Mouse (Mus musculus) gastrocnemius, postnatal 36 days (tissue): ENCODE measurements at regions not wholly inside any gene's neighbourhood (a gene's known extent, or its start where the extent isn't known, plus 50 kb on each side); places are given as distances from the start of the nearest gene placed in this dataset.

Experiments used
- DNase-seq, 2 experiments: peaks; one replicate each; pipeline ENCODE4 v3.0.0; 2022
- intact Hi-C: fragments of 180-260 bp; cut with DNase I; formaldehyde crosslinking; loops from one replicate; pipeline ENCODE4 v1.15.1; 2025

DNA sequence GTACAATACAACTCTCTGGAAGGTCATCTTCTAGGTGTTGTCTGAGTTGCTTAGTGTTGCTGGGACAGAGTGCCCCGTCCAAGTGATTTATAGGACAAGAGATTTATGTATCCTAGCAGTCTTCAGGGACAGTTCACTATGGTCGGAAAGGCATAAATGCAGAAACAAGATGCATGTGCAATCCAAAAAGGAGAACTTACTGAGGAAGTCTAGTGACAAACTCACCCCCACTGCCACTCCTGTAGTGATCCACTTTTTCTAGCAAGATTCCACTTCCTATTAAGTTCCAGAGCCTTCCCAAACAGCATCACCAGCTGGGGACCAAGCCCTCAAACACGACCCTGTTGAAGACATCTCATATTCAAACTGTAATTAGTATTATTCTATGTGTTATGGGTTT lies 1266.9 kb upstream of the Lrrc6 start:
- no peak for DNase-seq
- intact Hi-C loops = no loop called here

DNA sequence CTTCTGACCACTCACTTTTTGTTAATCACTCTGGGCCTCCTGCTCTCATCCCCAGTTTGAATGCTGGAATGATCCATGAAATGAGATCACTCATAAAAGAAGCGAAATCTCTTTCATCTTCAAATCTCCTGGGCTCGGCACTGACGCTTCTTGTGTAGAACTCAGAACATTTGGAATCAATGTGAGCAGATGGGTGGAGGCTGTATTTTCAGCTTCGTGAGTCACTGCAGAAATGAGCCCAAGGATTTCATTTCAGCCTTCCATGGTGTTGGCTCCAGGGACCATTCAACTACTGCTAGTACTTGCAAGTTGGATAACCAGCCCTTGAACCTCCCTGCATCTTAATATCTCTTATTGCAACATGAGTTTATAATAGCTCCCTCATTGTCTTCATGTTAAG lies 1258.5 kb upstream of the Lrrc6 start:
- peak in 1 of 2 experiments; percentile 30 for DNase-seq
- intact Hi-C loops = no loop called here

DNA sequence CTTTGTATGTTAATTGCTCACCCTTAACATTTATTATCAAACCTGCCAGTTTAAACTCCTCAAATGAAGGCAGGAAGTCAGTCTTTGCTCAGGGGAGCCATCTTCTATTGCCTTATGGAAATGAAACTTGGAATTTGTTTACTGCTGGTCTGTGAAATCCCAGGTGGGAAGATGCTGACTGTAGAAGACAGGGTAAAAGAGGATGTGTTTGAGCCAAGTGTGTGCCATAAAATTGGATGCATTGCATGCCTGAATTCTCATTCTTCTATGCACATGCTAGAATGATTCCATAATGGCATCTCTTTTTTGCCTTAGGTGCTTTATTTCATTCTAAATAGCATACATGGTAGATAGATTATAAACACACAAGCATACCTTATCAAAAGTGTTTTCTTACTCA lies 1249.9 kb upstream of the Lrrc6 start:
- DNase-seq = no peak
- intact Hi-C loops = no loop called here

DNA sequence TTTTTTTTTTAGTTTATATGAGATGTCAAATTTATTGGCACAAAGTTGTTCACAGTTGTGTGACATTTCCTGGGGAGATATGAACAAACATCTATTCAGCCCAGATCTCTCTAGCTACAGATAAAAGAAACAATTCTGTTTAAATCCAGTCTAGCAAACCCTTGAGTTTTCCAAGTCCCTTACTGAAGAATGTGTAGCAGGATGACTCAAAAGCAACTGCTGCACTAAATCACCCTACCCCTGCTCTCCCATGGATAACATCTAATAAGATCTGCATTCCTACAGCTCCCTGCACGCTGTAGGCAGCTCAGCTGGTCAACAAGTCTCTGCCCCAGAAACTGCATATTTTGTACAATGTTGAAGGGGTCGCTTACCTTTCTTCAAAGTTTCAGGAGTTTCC lies 1242.6 kb upstream of the Lrrc6 start:
- intact Hi-C loops = no loop called here
- no peak for DNase-seq

DNA sequence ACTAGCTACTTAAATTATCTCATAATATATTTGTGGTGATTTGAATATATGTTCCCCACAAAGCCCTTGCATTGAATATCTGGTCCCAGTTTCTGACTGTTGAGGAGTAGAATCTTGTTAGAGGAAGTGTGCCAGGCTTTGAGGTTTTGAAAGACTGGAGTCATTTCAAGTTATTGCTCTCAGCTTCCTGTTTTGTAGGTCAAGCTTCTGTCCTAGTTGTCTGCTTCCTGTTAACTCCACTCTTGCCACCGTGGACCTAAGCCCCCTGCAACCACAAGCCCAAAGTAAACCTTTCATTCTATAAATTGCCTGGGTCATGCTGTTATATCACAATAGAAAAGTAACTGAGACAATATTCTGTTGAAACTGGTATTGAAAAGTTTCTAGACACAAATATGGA lies 1232.3 kb upstream of the Lrrc6 start:
- DNase-seq = no peak
- intact Hi-C loops = no loop called here

DNA sequence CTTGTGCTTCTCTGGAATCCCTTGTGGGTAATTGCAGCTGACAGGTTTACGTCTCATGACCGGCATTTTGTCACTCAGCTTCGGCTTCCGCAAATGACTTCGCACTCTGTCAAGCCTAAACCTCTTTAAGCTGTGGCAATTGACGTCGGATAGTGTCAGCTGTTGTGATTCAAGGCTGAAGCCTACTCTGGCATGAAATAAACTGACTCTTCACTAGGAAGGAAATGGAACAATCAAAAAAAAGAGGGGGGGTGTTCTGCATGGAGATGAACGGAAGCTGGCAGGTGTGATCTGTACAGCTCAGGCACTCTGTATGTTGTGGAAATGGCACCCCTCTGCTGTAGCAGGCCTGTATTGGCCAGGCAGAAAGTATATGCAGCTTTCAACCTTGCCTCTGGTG lies 1228.8 kb upstream of the Lrrc6 start:
- intact Hi-C loops = no loop called here
- no peak for DNase-seq

- DNase-seq = no peak
- intact Hi-C loops = no loop called here
Observed at GRCm38 (mm10) chr15:67725239-67725638, 1224.5 kb upstream of the Lrrc6 start.

GRCm38 (mm10) chr15:67714203-67714602 lies 1213.5 kb upstream of the Lrrc6 start:
- no peak for DNase-seq

DNA sequence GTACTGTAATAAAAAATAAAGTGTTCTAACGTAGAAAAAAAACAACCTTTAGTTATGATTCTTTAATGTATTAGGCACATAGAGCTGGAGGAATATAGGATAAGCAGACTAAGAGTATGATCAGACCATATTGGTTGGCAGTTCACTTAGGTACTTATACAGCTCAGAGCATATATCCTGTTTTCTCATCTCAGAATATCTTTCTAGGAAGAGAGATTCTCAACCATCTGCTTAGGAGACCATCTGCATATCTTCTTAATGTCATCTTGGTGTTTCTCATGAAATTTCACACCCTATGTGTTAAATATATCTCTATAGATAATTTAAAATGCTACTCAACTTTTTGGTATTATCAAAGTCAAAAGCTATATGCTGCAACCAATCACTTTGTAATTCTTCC lies 1185.4 kb upstream of the Lrrc6 start:
- intact Hi-C loops = no loop called here
- DNase-seq = no peak

More at GRCm38 (mm10) chr15:67714203-67714602, 1213.5 kb upstream of the Lrrc6 start:
- intact Hi-C loops = no loop called here

GRCm38 (mm10) chr15:67673276-67673675 lies 1172.6 kb upstream of the Lrrc6 start:
- intact Hi-C loops = no loop called here
- no peak for DNase-seq

DNA sequence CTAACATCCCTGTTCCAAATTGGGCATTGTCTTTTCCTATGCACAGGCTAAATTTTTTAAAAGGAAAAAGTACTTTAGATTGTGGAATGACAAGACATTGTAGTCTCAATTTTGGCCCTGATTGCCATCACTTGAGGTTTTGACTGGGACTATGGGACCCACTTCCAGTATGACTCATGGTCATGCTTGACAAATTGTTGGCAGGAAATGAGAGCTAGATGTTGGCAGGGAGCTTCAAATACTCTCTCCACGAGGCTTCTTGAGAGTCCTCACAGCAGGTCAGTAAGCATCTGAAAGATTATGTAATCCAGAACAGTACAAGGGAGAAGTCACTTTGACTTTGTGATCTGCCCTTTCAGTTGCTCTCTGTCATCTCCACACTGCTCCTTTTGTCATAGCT lies 1135.4 kb upstream of the Lrrc6 start:
- peak in 1 of 2 experiments; percentile 5 for DNase-seq
- intact Hi-C loops = no loop called here

GRCm38 (mm10) chr15:67626704-67627287 lies 1126.1 kb upstream of the Lrrc6 start:
- no peak for DNase-seq
- intact Hi-C loops = no loop called here

DNA sequence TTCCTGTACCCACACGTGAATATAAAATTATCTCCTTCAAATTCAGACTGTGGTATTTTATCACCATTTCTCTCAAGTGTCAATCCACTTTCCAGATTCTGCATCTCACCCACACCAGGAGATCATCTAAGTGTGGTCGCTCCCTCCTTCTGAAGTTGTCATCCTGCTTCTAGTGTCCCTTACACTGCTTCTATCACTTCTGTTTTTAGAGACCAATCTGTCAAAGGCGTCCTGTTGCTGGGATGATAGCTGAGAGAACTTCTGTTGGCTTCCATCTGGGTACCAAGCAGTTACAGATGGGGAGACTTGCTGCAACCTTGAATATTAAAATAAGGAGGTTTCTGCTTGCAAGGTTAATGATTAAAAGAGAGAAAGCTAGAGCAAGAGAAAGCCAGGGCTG lies 1111.2 kb upstream of the Lrrc6 start:
- intact Hi-C loops = no loop called here
- no peak for DNase-seq

DNA sequence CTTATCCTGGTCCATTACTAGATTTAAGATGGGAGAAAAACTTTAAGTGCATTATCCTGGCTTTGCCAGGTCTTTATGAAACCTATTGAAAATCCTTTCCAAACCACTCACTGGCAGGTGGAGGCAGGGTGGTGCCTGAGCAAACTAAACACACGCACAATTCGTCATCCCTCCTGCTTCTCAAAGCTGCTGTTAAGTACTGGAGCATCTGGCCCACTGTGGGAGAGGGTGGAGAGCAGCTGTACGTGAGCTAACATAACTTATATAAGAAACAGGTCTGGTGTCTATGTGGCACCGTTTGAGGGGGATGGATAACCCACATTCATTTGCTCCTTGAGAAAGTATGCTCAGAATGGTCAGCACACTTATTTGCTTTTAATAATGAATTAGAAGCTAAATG lies 1097.7 kb upstream of the Lrrc6 start:
- DNase-seq = no peak
- intact Hi-C loops = no loop called here

DNA sequence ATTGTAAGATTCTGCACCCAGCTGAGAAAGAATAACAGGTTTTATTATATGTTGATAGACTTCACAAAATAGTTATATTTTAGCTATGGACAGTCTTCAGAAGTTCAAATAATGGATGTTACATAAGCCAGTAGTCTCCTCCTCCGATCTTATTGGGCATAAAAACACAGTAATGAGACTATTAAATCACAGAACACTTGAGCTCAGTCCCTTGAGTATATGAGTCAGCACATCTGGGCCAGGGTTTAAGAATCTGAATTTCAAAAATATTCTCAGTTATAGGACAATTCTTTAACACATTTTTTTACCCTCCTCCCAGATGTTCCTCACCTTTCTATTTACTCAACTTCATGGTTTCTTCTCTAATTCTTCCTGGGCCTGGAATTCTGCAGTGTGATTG lies 1075.9 kb upstream of the Lrrc6 start:
- no peak for DNase-seq
- intact Hi-C loops = no loop called here

DNA sequence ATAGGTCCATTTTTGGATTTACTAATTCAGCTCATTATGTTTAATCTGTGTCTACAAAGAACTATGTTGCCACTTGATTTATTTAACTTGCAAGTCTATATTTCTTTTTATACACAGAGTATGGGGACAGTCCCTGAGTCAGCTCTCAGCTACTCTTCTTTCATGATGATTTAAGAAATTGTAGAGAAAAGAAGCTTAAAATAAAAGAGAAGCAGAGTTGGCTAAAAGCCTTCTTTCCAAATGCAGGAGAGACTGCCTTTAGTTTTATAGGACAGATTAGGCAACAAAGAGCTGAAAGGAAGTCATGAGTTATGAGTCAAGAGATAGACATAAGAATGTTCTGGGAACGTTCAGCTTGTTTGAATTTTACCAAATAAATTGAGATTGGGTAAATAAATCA lies 1070.9 kb upstream of the Lrrc6 start:
- intact Hi-C loops = no loop called here
- DNase-seq = no peak

- intact Hi-C loops = no loop called here
- no peak for DNase-seq
Observed at GRCm38 (mm10) chr15:67557304-67557703, 1056.6 kb upstream of the Lrrc6 start.

DNA sequence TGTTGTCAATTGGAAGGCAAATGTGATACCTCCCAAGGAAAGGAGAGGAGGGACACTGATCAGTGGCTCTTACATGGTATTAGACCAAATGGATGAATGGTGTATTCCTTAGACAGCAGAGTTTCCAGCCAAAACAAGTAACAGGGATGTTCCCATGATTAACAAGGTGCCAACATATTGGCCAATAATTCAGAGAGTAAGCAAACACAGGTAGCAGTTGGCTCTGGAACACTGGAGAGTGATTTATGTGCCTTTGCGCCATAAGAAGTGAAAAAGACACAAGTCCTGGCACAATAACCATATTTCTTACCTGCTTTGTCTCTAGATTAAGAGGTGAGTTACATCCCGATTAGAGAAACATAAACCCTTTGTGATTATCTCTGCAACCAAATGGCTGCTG lies 1051.2 kb upstream of the Lrrc6 start:
- intact Hi-C loops = no loop called here
- no peak for DNase-seq

GRCm38 (mm10) chr15:67546896-67547400 lies 1046.2 kb upstream of the Lrrc6 start:
- intact Hi-C loops = no loop called here
- DNase-seq = no peak

DNA sequence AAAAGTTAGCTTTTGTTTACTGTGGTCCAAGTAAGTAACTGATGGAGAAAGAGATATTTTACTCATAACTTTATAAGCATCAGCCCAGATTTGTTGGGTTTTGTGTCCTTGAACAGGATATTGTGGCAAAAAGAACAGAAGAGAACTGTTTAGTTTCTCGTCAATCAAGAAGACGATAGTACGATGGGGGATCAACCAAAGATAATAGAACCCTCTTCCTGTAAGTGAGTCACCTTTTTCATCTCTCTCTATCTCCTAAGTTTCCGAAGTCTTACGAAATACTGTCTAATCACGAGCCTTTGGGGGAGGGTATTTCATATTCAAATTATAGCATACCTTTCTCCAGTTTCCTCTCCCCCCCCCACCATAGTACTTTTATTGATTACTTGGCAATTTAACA lies 1045.0 kb upstream of the Lrrc6 start:
- DNase-seq = no peak
- intact Hi-C loops = no loop called here

DNA sequence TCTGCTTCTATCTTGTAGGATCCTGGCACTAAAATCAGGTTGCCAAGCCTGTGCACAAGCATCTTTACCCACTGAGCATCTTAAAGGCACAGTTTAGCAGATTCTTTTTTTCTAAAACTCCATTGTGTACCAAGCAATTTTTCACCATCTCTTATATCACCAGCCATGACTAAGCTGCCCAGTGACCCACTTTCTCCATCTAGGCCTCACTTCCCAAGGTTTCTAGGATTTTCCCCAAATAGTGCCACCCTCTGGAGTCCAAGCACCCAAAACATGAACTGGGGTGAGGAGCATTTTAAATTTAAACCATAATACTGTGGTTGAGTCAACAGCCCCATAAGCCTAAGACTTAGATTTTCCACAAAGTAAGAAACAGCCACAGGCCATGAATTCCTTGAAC lies 1013.0 kb upstream of the Lrrc6 start:
- intact Hi-C loops = no loop called here
- no peak for DNase-seq

GRCm38 (mm10) chr15:67495001-67495658 lies 994.4 kb upstream of the Lrrc6 start:
- no peak for DNase-seq
- intact Hi-C loops = no loop called here

DNA sequence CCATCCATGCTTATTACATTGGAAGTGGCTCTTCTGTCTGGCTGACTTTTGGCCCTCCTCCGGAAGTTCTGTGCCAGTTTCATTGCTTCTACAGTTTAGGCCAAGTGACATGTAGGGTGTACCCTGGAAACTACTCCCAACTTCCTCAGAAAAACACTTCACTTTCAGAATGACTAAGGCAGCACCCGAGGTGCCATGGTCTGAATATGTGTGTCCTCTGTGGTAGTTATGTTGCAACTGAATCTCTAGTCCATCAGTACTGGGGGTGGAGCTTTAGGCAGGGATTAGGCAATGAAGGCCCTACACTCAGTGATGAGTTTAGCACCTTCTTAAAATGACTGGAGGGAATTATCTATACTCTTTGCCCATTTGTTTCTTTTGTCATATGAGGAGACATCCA lies 981.0 kb upstream of the Lrrc6 start:
- intact Hi-C loops = no loop called here
- no peak for DNase-seq
